Mouse (Mus musculus) neural tube, embryonic 14.5 days (tissue): ENCODE results near the gene Scd3. TPM values are rescaled to one million over a fixed set of nuclear protein-coding genes. Genes with fewer than 3 reads are reported as not detected.
A peak's percentile ranks its signal among the peaks of the same experiment; 100 is the strongest.
"Not testable (repeated sequence)": the region's sequence is repeated elsewhere in the genome, so short reads cannot be mapped to it uniquely, and the experiment has no call there.

Experiments
- ATAC-seq: fragments of 200-750 bp; cut with Nextera tagmentation; 2 replicates; pipeline ENCODE4 v1.8.0; 2017; ENCODE audit warnings: low read depth, mild to moderate bottlenecking, moderate TSS enrichment, moderate library complexity
- H3K27ac ChIP-seq: fragments of 300-500 bp; sonication (generic); 2 replicates; pipeline ENCODE4 v1.5.1; 2014; ENCODE audit warnings: low read depth, mild to moderate bottlenecking, control low read depth, low read length, moderate library complexity, mixed read lengths
- H3K27me3 ChIP-seq: fragments of 300-500 bp; sonication (generic); 2 replicates; pipeline ENCODE4 v1.6.1; 2014; ENCODE audit warnings: low read length; ENCODE audit not compliant: control insufficient read depth, insufficient read depth
- H3K36me3 ChIP-seq: fragments of 300-500 bp; sonication (generic); 2 replicates; pipeline ENCODE4 v1.6.1; 2014; ENCODE audit warnings: low read length, mixed read lengths; ENCODE audit not compliant: control insufficient read depth, insufficient read depth
- H3K4me1 ChIP-seq: fragments of 300-500 bp; sonication (generic); 2 replicates; pipeline ENCODE4 v1.6.1; 2014; ENCODE audit warnings: low read length; ENCODE audit not compliant: control insufficient read depth, insufficient read depth
- H3K4me2 ChIP-seq: fragments of 300-500 bp; sonication (generic); 2 replicates; pipeline ENCODE4 v1.6.1; 2014; ENCODE audit warnings: mild to moderate bottlenecking, low read depth, low read length, control low read depth
- H3K4me3 ChIP-seq: fragments of 300-500 bp; sonication (generic); 2 replicates; pipeline ENCODE4 v1.5.1; 2014; ENCODE audit warnings: low read depth, low read length, control low read depth, mixed read lengths
- H3K9ac ChIP-seq: fragments of 300-500 bp; sonication (generic); replicated peaks from 2 replicates; pipeline ENCODE4 v1.6.1; 2014; ENCODE audit warnings: low read depth, mild to moderate bottlenecking, control low read depth, low read length, mixed read lengths
- H3K9me3 ChIP-seq: fragments of 300-500 bp; sonication (generic); 2 replicates; pipeline ENCODE4 v1.6.1; 2016; ENCODE audit warnings: low read length; ENCODE audit not compliant: control insufficient read depth
- WGBS: fragments of 180-500 bp; shearing (Covaris S2); extraction: QIAGEN DNeasy Blood & Tissue Kit; methylation state at CpG from one replicate; pipeline ENCODE4 v1.1.7; 2014; 5-methylcytosine and 5-hydroxymethylcytosine counted together
- polyA plus RNA-seq: library from polyadenylated mRNA; unstranded; fragments of >200 nt; fragmentation: Nextera tagmentation; extraction: Ambion mirVana; gene quantifications from 2 replicates; pipeline ENCODE4 v1.2.1, GENCODE M21; 2014

The Scd3 gene
- polyA plus RNA-seq, 1 experiment from 2014 or later, result 4.0 TPM

DNA sequence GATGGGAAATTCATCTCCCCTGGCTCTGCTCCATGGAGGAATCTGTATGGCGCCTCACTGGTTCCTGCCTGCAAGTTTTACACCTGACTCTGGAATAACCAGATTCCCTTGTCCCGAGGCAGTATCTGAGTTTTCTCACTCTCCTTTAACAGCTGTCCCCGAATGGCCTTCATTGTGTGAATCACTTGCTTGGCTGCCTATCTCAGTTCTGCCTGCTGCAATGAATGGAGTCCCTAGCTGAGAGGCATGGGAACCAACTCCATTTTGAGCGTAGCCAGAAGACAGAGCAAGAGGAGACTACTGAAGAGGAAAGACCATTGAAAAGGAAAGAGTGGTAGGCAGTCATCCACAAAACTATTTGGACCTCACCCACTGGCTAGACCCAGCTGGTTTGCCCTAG is 70.6 kb downstream of the Scd3 start:
- H3K9me3 ChIP-seq, result no peaks in the 10 kb centered on the region
- no peak for ATAC-seq

DNA sequence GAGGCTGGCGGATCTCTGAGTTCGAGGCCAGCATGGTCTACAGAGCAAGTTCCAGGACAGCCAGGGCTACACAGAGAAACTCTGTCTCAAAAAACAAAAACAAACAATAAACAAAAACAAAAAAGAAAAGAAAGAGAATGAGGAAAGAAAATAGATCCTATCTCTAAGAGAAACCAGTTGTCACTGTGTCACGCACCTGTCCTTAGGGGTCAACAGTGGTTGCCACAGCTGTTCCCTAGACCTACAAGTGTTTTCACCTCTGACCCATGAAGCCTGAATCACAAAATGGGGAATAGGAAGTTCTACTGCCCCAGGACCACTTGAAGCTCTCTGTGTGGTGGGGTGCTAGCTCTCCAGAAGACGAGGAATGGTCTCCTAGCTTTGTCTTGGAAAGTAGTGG is 71.4 kb downstream of the Scd3 start:
- H3K9me3 ChIP-seq, result no peaks in the 10 kb centered on the region
- no peaks in the 10 kb centered on the region for H3K36me3 ChIP-seq
- ATAC-seq, result no peak
- no peaks in the 10 kb centered on the region for H3K4me1 ChIP-seq
- H3K9ac ChIP-seq, result no peak overlapping the region
- WGBS, result 92% methylated on average over 4 of the region's 4 CpGs
- no peak overlapping the region for H3K4me3 ChIP-seq
- H3K4me2 ChIP-seq, result no peak overlapping the region
- H3K27ac ChIP-seq, result no peak overlapping the region
- no peaks in the 10 kb centered on the region for H3K27me3 ChIP-seq

More for the DNA sequence above, 70.6 kb downstream of the Scd3 start:
- no peak overlapping the region for H3K9ac ChIP-seq
- H3K36me3 ChIP-seq, result no peaks in the 10 kb centered on the region
- WGBS, result 84% methylated on average over 4 of the region's 4 CpGs
- no peak overlapping the region for H3K4me3 ChIP-seq
- H3K4me2 ChIP-seq, result no peak overlapping the region
- H3K4me1 ChIP-seq, result no peaks in the 10 kb centered on the region
- no peak overlapping the region for H3K27ac ChIP-seq
- no peaks in the 10 kb centered on the region for H3K27me3 ChIP-seq

DNA sequence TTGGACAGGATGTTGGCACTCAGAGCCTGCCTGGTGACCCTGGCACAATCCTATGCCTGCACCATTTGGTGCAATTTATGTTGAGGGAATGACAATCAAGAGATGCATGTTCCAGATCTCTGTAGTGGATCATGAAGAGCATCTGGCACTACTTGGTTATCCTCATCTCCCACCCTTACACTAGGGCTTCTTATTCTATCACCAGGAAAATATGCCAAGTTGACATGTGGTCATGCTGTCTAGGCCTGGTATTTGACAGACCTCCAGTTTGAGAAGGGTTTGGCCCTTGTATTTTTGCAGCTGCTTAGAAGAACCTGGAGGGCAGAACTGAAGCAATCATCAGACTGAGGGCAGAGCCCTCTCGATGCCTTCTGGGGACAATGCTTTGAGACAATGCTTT is 72.3 kb downstream of the Scd3 start:
- no peaks in the 10 kb centered on the region for H3K27me3 ChIP-seq
- H3K4me1 ChIP-seq, result no peaks in the 10 kb centered on the region
- ATAC-seq, result no peak
- H3K4me2 ChIP-seq, result no peak overlapping the region
- H3K36me3 ChIP-seq, result no peaks in the 10 kb centered on the region
- no peak overlapping the region for H3K4me3 ChIP-seq
- H3K9ac ChIP-seq, result no peak overlapping the region
- H3K9me3 ChIP-seq, result no peaks in the 10 kb centered on the region
- 96% methylated on average over 1 of the region's 1 CpGs for WGBS
- H3K27ac ChIP-seq, result no peak overlapping the region

DNA sequence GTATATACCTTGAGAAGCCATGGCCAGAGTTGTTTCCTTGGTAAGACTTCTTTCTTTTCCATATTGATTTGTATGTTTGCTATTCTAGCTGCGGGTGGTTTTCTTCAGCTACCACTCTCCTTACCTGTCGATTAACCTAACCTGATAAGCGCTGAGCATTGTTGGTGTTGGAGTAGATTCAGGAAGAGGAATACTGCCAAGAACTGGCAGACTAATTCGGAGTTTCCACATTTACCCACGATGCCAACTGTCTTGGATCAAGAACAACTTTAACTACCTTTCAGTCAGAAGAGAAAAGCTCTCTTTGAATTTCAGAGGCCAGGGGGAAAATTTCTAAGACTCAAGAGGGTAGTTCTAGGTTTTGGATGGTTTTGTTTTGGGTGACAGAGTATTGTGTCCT is 73.8 kb downstream of the Scd3 start:
- whole genome bisulfite sequencing, result 90% methylated on average over 5 of the region's 5 CpGs
- ATAC-seq, result no peak

DNA sequence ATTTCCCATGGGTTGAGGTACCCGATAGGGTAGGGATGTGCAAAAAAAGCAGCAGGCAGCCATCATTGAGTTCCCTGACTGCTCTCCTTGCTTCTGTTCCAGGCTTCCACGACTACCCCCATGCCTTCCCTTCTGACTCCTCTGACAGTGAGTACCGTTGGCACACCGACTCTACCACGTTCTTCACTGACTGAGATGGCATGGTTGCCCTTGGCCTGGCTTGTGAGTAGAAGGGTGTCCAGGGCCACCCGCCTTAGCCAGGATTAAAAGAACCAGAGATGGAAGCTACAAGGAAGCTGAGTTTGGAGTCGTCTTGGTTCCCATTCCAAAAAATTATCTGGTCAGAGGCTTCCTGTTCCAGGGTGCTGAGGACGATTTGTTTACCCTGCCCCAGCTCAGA is 74.9 kb downstream of the Scd3 start:
- Histone ChIP-seq H3K9me3 (no peaks in the 10 kb centered on the region), H3K9ac (no peak overlapping the region), H3K4me1 (0 out of 2 replicates have a peak, but pooled peaks cover 6% of the 10 kb centered on the region), H3K27ac (no peak overlapping the region), H3K4me3 (no peak overlapping the region), H3K27me3 (no peaks in the 10 kb centered on the region), H3K4me2 (no peak overlapping the region), H3K36me3 (no peaks in the 10 kb centered on the region)
- WGBS, result 93% methylated on average over 8 of the region's 8 CpGs
- no peak for ATAC-seq

More for the DNA sequence above, 73.8 kb downstream of the Scd3 start:
- H3K27me3 ChIP-seq, result no peaks in the 10 kb centered on the region
- no peak overlapping the region for H3K4me3 ChIP-seq
- H3K27ac ChIP-seq, result no peak overlapping the region
- H3K36me3 ChIP-seq, result no peaks in the 10 kb centered on the region
- no peak overlapping the region for H3K9ac ChIP-seq
- no peaks in the 10 kb centered on the region for H3K9me3 ChIP-seq
- H3K4me2 ChIP-seq, result no peak overlapping the region
- no peaks in the 10 kb centered on the region for H3K4me1 ChIP-seq

DNA sequence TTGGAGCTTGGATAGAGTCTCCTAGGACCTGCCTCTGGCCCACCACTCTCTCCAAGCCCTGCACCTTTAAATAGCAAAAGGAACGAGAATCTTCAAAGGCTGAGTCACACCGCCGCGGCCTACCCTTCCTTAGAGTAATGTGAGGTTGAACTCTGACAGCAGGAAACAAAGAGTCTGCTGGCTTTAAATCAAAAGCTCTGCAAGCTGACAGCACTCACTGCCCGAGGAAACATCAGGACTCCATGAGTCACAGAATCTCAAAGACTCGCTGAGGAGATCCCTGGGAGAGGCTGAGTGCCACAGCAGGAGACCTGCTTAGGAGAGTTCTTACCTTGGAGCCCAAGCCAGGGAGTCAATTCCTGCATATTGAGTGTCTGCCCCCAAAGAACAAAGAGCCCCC is 77.7 kb downstream of the Scd3 start:
- no peaks in the 10 kb centered on the region for H3K27me3 ChIP-seq
- 8% methylated on average over 6 of the region's 6 CpGs for WGBS
- 0 out of 2 replicates have a peak overlapping the region, but pooled peaks have one; percentile 16 for H3K27ac ChIP-seq

DNA sequence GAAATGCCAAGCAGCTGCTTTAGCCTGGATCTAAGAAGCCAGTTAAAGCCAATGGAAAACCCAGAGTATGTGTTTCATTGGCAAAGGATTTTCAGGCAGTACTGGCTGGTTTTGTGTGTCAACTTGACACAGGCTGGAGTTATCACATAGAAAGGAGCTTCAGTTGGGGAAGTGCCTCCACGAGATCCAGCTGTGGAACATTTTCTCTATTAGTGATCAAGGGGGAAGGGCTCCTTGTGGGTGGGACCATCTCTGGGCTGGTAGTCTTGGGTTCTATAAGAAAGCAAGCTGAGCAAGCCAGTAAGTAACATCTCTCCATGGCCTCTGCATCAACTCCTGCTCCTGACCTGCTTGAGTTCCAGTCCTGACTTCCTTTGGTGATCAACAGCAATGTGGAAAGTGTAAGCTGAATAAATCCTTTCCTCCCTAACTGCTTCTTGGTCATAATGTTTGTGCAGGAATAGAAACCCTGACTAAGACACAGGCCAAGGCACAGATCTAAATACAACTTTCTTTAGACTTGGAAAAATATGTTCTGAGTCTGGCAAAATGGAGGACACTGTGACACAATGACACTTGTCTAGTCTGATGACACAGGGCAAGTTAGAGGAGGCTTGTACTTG is 78.9 kb downstream of the Scd3 start:
- not testable (repeated sequence) for H3K9me3 ChIP-seq, H3K36me3 ChIP-seq, H3K9ac ChIP-seq, H3K4me2 ChIP-seq, ATAC-seq, H3K27me3 ChIP-seq, H3K4me3 ChIP-seq
- peaks cover 20% of the 10 kb centered on the region for H3K4me1 ChIP-seq
- peak overlapping the region; percentile 73 for H3K27ac ChIP-seq
- WGBS, result 45% methylated on average over 1 of the region's 1 CpGs

More for the DNA sequence above, 77.7 kb downstream of the Scd3 start:
- Histone ChIP-seq H3K9me3 (no peaks in the 10 kb centered on the region), H3K4me2 (no peak overlapping the region), H3K9ac (no peak overlapping the region), H3K36me3 (no peaks in the 10 kb centered on the region), H3K4me1 (peaks cover 20% of the 10 kb centered on the region), H3K4me3 (no peak overlapping the region)
- ATAC-seq, result no peak

DNA sequence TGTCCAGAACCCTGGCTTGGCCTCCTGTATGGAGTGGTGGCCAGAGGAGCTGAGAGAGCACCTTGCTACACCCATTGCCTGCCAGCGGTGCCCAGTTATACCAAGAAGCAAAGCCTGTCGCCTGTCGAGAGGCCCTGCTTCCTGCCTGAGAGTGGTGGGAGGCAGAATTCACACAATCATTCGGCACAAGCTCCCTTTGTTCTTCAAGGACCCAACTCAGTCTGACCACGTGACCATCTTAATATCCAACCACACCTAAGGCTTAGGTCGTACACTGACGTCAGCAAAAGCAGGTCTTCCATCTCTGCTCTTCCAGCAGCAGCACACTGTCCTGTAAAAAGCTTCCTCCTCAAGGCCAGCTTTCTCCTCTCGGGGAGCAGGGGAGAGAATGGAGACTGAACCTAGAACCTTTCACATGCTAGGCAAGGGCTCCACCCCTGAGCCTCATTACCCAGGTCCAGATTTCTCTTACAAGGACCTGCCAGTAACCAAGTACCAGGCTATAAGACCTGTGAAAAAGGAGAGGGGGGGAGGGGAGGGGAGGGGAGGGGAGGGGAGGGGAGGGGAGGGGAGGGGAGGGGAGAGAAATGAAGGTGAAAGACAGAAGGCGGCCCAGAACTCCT is 79.6 kb downstream of the Scd3 start:
- H3K4me1 ChIP-seq, result peaks cover 20% of the 10 kb centered on the region
- no peaks in the 10 kb centered on the region for H3K9me3 ChIP-seq
- H3K27ac ChIP-seq, result peak overlapping the region; percentile 84
- H3K4me3 ChIP-seq, result no peak overlapping the region
- no peak overlapping the region for H3K9ac ChIP-seq
- no peak for ATAC-seq
- no peaks in the 10 kb centered on the region for H3K36me3 ChIP-seq
- 26% methylated on average over 9 of the region's 9 CpGs for WGBS
- H3K27me3 ChIP-seq, result no peaks in the 10 kb centered on the region
- no peak overlapping the region for H3K4me2 ChIP-seq

DNA sequence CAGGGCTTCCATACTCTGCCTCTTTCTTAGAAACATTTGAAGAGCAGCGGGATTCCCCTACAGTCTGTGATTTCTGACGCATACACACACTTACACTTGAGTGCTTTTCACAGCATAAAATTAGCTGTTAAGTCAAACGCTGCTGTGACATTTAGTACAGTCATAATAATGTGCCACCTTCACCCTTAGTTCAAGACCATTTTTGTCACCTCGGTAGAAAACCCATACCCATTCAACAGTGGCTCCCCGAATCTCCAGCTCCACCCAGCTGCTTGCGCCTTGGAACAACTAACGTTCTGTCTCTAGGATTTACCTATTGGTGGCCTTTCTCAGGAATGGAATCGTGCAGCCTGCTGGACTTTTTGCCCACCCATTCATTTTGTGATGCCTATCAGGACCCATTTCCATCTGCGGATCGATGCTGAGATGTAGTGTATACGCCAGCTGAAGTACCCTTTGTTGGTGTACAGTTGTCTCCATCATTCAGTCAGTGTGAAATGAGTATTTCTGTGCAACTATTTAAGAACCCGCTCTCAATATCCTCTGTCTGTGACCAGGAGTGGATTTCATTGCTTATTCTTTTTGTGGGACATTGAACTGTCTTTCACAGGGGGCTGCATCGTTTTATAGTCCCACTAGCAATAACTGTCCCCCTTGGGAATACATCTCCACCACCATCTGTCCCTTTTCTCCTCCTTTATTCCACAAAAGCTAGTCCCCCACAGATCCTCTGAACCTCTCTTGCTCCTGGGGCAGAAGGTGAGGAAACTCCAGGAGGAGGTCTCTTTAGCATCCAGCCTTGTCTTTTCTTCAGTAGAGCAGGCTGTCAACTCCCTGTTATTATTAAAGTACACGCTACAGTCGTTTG is 80.3 kb downstream of the Scd3 start:
- peak overlapping the region; percentile 84 for H3K27ac ChIP-seq
- WGBS, result 15% methylated on average over 15 of the region's 15 CpGs
- peak overlapping the region; percentile 42 for H3K9ac ChIP-seq
- peaks cover 20% of the 10 kb centered on the region for H3K4me1 ChIP-seq
- no peaks in the 10 kb centered on the region for H3K9me3 ChIP-seq
- H3K4me2 ChIP-seq, result peak overlapping the region; percentile 75
- H3K36me3 ChIP-seq, result no peaks in the 10 kb centered on the region
- H3K4me3 ChIP-seq, result peak overlapping the region; percentile 42
- no peak for ATAC-seq
- H3K27me3 ChIP-seq, result no peaks in the 10 kb centered on the region
